Mouse (Mus musculus) thymus, postnatal 36 days (tissue): ENCODE measurements around the gene Ppp3cb.

Experiments
- DNase-seq, 2 experiments: peaks; one replicate each; pipeline ENCODE4 v3.0.0; 2022; ENCODE audit warnings: mixed read lengths in 2 of 2

Ppp3cb gene

DNA sequence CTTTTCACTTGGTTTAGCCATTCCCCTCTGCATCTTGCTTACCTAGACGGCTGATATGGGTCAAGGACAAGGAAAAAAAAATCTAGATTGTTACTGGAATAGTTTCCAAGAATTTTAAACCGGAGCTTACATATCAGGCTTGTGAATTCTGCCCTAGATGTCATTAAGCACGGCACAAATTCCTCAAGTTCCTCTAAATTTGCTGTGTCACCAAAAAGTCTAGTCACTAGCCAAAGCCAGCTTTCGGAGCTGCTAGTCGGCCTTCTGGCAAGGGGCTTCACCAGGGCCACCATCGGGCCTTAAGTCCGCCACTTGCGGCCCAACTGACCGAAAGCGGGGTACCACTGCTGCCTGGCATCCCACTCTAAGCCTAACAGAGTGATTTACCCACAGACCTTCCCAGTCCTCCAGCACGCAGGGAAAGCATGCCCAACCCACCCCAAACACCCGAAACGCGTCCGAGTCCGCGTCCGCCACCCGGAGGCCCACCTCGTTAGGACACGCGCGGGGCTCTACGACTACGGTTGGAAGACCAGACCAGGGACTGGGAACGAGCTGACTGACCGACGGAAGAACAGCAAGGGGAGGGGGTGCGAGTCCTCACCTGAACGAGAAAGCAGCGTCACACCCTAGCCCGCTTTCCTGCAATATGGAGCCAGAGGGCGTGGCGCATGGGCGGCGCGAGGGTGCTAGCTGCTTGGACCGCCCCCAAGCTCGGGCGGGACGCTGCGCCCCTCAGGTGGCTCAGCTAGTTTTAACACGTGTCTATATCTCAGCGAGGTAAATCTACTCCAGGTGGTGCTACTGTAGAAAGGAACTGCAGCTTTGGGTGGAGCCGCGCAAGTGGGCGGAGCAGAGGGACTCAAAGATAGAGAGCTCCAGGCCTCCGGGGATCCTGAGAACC lies 66.8 kb downstream of the Ppp3cb start, which contains the start of gene Anxa7:
TSS of gene Anxa7 (minus strand) at position 843 of the 904 bp plus-strand sequence.
- peak; percentile 81 to 85 for DNase-seq

GRCm38 (mm10) chr14:20478801-20479200 lies 67.6 kb downstream of the Ppp3cb start:
- peak; percentile 9 to 14 for DNase-seq

DNA sequence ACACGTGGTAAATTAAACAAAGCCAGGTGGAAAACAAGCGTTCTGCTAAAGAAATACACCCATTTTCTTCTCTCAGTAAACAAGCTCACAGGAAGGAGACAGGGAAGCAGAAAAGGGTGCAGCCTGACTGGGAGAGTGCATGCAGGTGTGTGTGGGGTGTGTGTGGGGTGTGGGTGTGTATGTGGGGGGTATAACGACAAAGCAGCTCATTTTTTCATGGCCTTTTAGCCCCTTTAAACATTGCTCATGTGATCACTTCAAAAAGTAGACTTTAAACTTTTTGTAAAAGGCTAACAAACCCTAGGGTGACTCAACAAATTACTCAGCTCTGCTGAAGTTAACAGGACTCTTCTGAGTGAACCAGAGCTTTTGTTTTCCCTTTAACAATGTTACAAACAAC lies 68.0 kb downstream of the Ppp3cb start:
- DNase-seq = peak; percentile 17 to 50

DNA sequence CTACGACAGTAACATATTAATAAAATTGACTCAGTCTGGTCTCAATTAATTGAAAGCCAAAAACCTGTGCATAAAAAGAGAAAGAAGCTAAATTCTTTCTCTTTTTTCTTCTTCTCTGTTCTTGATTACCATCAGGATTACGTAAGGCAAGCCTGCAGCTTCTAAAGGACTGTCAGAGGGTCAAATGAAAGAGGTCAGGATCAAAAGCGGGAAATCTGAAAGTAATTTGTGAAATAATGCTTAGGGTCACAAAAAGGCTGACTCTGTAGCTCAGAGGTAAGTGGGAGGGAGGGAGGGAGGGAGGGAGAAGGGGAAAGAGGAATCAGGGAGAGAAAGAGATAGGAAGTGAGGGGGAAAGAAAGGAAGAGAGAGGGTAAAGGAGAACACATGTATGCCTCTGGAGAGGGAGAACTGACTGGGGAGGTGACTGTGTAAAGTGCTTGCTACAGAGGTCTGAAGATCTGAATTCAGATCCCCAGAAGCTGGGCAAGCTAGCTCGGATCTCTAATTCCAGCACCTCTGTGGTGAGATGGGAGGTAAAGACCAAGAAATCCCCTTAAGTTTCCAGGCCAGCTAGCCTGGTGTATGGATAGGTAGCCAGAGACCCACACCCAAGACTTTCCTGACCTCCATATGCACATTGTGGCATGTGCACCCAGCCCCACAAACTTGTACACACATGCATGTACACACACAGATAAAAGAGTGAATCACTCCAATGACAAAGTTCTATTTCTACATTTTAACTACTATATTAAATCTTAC lies 68.9 kb downstream of the Ppp3cb start:
- DNase-seq = no peak

DNA sequence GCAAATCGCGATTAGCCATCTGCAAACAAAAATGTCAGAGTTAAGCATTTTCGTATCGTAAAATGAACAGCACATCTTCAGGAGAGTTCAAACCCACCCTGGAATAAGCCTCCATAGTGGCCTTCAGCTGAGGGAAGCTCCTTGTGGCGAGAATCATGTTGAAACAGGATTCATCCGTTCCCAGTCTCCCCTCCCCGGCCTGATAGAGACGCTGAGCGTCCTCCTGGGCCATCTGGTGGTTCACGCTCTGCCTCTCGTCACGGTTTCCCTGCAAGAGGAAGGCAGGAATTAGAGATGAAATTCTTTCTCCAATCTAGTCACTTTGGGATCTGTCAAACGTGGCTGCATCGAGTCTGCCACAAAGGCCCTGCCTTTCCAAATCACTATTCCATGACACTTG lies 86.2 kb downstream of the Ppp3cb start:
- no peak for DNase-seq

- DNase-seq = no peak
Observed at GRCm38 (mm10) chr14:20458378-20458777, 88.0 kb downstream of the Ppp3cb start.

DNA sequence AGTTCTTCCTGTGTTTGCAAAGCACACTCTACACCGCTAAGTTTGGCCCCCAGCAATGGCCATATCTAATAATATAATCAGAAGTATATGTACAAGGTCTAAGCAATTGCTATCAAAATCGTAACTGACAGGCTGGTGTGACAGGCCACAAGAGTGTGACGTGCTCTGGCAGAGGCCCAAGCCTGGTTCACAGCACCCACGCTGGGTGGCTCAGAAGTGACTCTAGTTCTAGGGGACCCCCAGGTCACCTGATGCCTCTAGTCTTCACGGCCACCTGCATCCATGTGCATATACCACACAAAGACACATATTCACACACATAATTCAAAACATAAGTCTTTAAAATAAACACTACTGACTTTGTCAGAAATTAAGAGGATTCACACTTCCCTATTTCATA lies 93.4 kb downstream of the Ppp3cb start:
- DNase-seq = no peak

DNA sequence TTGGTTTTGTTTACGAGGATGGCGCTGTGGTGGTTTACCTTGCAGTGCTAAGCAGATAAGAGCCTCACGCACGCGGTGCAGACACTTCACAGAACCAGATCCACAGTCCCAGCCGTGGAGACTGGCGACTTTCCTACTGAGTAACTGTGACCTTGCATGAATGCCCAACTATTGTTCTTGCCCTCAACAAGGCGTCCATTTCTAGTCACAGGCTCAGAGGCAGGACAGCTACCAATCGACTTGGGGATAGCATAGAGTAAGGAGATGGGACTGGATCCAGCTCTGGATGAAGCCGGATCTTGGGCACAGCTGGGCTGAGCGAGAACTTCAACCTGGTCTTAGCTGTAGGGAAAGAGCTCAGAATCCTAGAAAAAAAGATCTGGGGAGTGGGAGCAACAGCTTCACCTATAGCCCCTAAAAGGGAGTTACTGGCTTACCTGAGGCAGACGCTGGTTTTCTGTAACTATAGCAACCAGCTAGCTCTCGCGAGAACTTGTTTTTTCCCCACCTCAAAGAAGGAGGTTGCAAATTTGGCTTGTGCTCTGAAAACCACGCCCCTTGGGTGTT lies 94.5 kb downstream of the Ppp3cb start, which contains the start of gene Cfap70:
TSS of gene Cfap70 (minus strand) at position 462 of the 567 bp plus-strand sequence.
- DNase-seq = peak; percentile 39 to 57

DNA sequence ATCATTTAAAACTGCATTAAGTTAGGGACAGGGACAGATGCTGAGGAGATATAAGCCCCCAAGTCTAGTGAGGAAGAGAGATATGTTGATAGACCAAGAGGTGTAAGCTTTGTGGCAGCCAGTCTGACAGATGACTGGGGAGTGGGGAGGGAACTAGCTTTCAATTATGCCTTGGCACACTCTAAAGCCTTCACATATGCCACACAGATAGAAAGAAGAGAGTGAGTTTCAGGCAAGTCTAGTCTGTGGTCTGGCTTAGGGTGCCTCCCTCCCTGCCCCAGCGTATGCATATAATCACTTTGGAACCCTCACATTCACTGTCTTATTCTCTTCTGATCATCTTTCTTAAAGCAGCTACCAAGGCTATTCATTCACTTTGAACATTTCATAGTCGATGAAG lies 95.1 kb downstream of the Ppp3cb start:
- DNase-seq = no peak
